8 mouse cellular contexts compared by ENCODE assay signal in genomic region chr11:73071839-73072238, GRCm38 (mm10). TPM values are rescaled to one million over a fixed set of nuclear protein-coding genes. Genes with fewer than 3 reads are reported as not detected.
DNase-seq lines count a peak whose midpoint lies in the region; ATAC-seq and TF ChIP-seq lines count a peak whose summit lies in the region.

No protein-coding gene starts in this region.

- H3K27ac ChIP-seq in heart, adult 2 months, result no peak overlapping the region
- H3K27ac ChIP-seq in heart, embryonic 11.5 days (ENCODE audit: low read depth, low read length), result no peak overlapping the region
- no peak overlapping the region for H3K27ac ChIP-seq in midbrain, embryonic 14.5 days (replicated peaks; ENCODE audit: low read depth, low read length)
- no peak overlapping the region for H3K27ac ChIP-seq in midbrain, embryonic 10.5 days (replicated peaks)

- no peak for TF ChIP-seq POLR2A in heart, adult 2 months (IDR thresholded peaks at IDR 0.05; ENCODE audit: insufficient read depth, low read depth, low read length)

- peaks cover 6% of the 10 kb centered on the region for H3K36me3 ChIP-seq in heart, adult 2 months (ENCODE audit: control insufficient read depth, insufficient read depth, low read length)
- H3K36me3 ChIP-seq in heart, embryonic 11.5 days (ENCODE audit: control insufficient read depth, insufficient read depth, low read length), result peaks cover 32% of the 10 kb centered on the region
- H3K36me3 ChIP-seq in midbrain, embryonic 14.5 days (ENCODE audit: control insufficient read depth, insufficient read depth, low read length), result peaks cover 92% of the 10 kb centered on the region
- H3K36me3 ChIP-seq in midbrain, embryonic 10.5 days, result peaks cover 98% of the 10 kb centered on the region

- H3K79me2 ChIP-seq in heart, adult 2 months (replicated peaks; ENCODE audit: control insufficient read depth, insufficient read depth, low read length), result no peaks in the 10 kb centered on the region

- ATAC-seq in heart, embryonic 11.5 days (replicated peaks; ENCODE audit: insufficient number of reproducible peaks, low FRiP score, low TSS enrichment), result no peak
- ATAC-seq in midbrain, embryonic 14.5 days (ENCODE audit: low FRiP score, low TSS enrichment), result no peak

- DNase-seq in heart, adult 2 months, result peak in 1 of 2 experiments; percentile 43
- DNase-seq in midbrain, embryonic 14.5 days, result peak; percentile 58
- no peak for DNase-seq in midbrain, embryonic 10.5 days (ENCODE audit: low spot score)
- peak; percentile 35 for DNase-seq in Muller cell, postnatal 12 days (ENCODE audit: inconsistent ontology term)
- DNase-seq in kidney, postnatal 10 days, result peak; percentile 66
- peak; percentile 40 for DNase-seq in thymus, postnatal 25 days
- DNase-seq in gastrocnemius, adult 18-20 months (ENCODE audit: low spot score), result no peak

- H3K4me2 ChIP-seq in heart, embryonic 11.5 days, result no peak overlapping the region
- no peak overlapping the region for H3K4me2 ChIP-seq in midbrain, embryonic 14.5 days (ENCODE audit: low read length)

- no peak for TF ChIP-seq EP300 in heart, adult 2 months (IDR thresholded peaks at IDR 0.05; ENCODE audit: insufficient read depth, low read depth, low read length)

- H3K27me3 ChIP-seq in heart, adult 2 months (ENCODE audit: control insufficient read depth, insufficient read depth, low read length), result no peaks in the 10 kb centered on the region
- no peaks in the 10 kb centered on the region for H3K27me3 ChIP-seq in heart, embryonic 11.5 days (ENCODE audit: control insufficient read depth, insufficient read depth, low read length)
- H3K27me3 ChIP-seq in midbrain, embryonic 14.5 days (ENCODE audit: control insufficient read depth, insufficient read depth, low read length), result no peaks in the 10 kb centered on the region
- H3K27me3 ChIP-seq in midbrain, embryonic 10.5 days (ENCODE audit: low read depth, poor library complexity, severe bottlenecking), result no peaks in the 10 kb centered on the region

- H3K9ac ChIP-seq in heart, adult 2 months (ENCODE audit: low read depth, low read length), result no peak overlapping the region
- no peak overlapping the region for H3K9ac ChIP-seq in heart, embryonic 11.5 days (ENCODE audit: low read depth, low read length)
- no peak overlapping the region for H3K9ac ChIP-seq in midbrain, embryonic 14.5 days (replicated peaks; ENCODE audit: low read length)

- intact Hi-C loops in heart, adult 2 months (cut with DNase I), result loop anchor here (1.0 to 10.0 kb wide), 2 partner anchors 35 to 213 kb away; no protein-coding TSS in a partner anchor

- no peak overlapping the region for H3K4me3 ChIP-seq in heart, adult 2 months
- H3K4me3 ChIP-seq in heart, embryonic 11.5 days (ENCODE audit: low read depth, low read length), result no peak overlapping the region
- no peak overlapping the region for H3K4me3 ChIP-seq in midbrain, embryonic 14.5 days (replicated peaks; ENCODE audit: low read depth, low read length)
- no peak overlapping the region for H3K4me3 ChIP-seq in midbrain, embryonic 10.5 days

- TF ChIP-seq CTCF in heart, adult 2 months (IDR thresholded peaks at IDR 0.05), result peak; percentile 80

- WGBS in heart, adult 2 months, result 80% methylated on average over 3 of the region's 3 CpGs
- 81% methylated on average over 3 of the region's 3 CpGs for WGBS in heart, embryonic 11.5 days (ENCODE audit: insufficient replicate concordance)
- 92% methylated on average over 3 of the region's 3 CpGs for WGBS in midbrain, embryonic 14.5 days
- WGBS in midbrain, embryonic 10.5 days, result 88% methylated on average over 3 of the region's 3 CpGs

- H3K9me3 ChIP-seq in heart, embryonic 11.5 days (replicated peaks; ENCODE audit: control insufficient read depth, low read length), result no peaks in the 10 kb centered on the region
- no peaks in the 10 kb centered on the region for H3K9me3 ChIP-seq in midbrain, embryonic 14.5 days (ENCODE audit: control insufficient read depth, low read length)
- H3K9me3 ChIP-seq in midbrain, embryonic 10.5 days (replicated peaks), result no peaks in the 10 kb centered on the region

- peaks cover 2% of the 10 kb centered on the region; the same call in 1 of the 2 replicates for H3K4me1 ChIP-seq in heart, adult 2 months (ENCODE audit: control insufficient read depth, insufficient read depth, low read length)
- no peaks in the 10 kb centered on the region for H3K4me1 ChIP-seq in heart, embryonic 11.5 days (ENCODE audit: control insufficient read depth, insufficient read depth, low read length)
- H3K4me1 ChIP-seq in midbrain, embryonic 14.5 days (ENCODE audit: control insufficient read depth, insufficient read depth, low read length), result no peaks in the 10 kb centered on the region
- peaks cover 4% of the 10 kb centered on the region; the same call in 1 of the 2 replicates for H3K4me1 ChIP-seq in midbrain, embryonic 10.5 days

RNA-seq across cellular contexts. Expression of gene Itgae, which starts 18.5 kb away (rescaled TPM):
- under 1 TPM; 0.14 to 0.16 TPM for total RNA-seq in heart, adult 2 months (2021)
- polyA plus RNA-seq in heart, adult 2 months (2012; rRNA removed), result 0.37 and 0.38 TPM in 2 replicates
- polyA plus RNA-seq in heart, embryonic 11.5 days (2014; fragmentation: Nextera tagmentation; extraction: Ambion mirVana), result 0.31 and 0.34 TPM in 2 replicates
- 0.23 and 0.24 TPM in 2 replicates for polyA plus RNA-seq in midbrain, embryonic 14.5 days (2014; fragmentation: Nextera tagmentation; extraction: Ambion mirVana)
- polyA plus RNA-seq in midbrain, embryonic 10.5 days (2016; fragmentation: Nextera tagmentation; extraction: Ambion mirVana), result 0.39 and 0.60 TPM in 2 replicates
- total RNA-seq in gastrocnemius, adult 18-20 months (2021), result under 1 TPM in 1 of 2 experiments, not detected in 1; 0.12 TPM

RNA-seq across cellular contexts. Expression of gene Ncbp3, which starts 24.3 kb away (rescaled TPM):
- 1 to 10 TPM; 5.6 to 5.7 TPM for total RNA-seq in heart, adult 2 months (2021)
- polyA plus RNA-seq in heart, adult 2 months (2012; rRNA removed), result 2.0 and 4.2 TPM in 2 replicates
- 9.6 and 10.3 TPM in 2 replicates for polyA plus RNA-seq in heart, embryonic 11.5 days (2014; fragmentation: Nextera tagmentation; extraction: Ambion mirVana)
- polyA plus RNA-seq in midbrain, embryonic 14.5 days (2014; fragmentation: Nextera tagmentation; extraction: Ambion mirVana), result 8.3 and 10.2 TPM in 2 replicates
- 11.7 and 12.2 TPM in 2 replicates for polyA plus RNA-seq in midbrain, embryonic 10.5 days (2016; fragmentation: Nextera tagmentation; extraction: Ambion mirVana)
- total RNA-seq in gastrocnemius, adult 18-20 months (2021), result 1 to 10 TPM; 2.3 to 2.4 TPM

RNA-seq across cellular contexts. Expression of gene Camkk1, which starts 53.0 kb away (rescaled TPM):
- 1 to 10 TPM in 1 of 2 experiments, under 1 TPM in 1; 0.63 to 1.2 TPM for total RNA-seq in heart, adult 2 months (2021)
- 1.7 and 1.8 TPM in 2 replicates for polyA plus RNA-seq in heart, adult 2 months (2012; rRNA removed)
- 1.3 and 1.5 TPM in 2 replicates for polyA plus RNA-seq in heart, embryonic 11.5 days (2014; fragmentation: Nextera tagmentation; extraction: Ambion mirVana)
- 11.0 and 16.6 TPM in 2 replicates for polyA plus RNA-seq in midbrain, embryonic 14.5 days (2014; fragmentation: Nextera tagmentation; extraction: Ambion mirVana)
- polyA plus RNA-seq in midbrain, embryonic 10.5 days (2016; fragmentation: Nextera tagmentation; extraction: Ambion mirVana), result 5.4 and 7.5 TPM in 2 replicates
- total RNA-seq in gastrocnemius, adult 18-20 months (2021), result under 1 TPM; 0.55 to 0.64 TPM

Comparison
In these comparisons a context has a peak if more than half of its experiments do, and no peak if none do; other contexts are left out.
1. DNase-seq: peak in midbrain, embryonic 14.5 days (single experiment), Muller cell, postnatal 12 days (single experiment), kidney, postnatal 10 days (single experiment) and thymus, postnatal 25 days (single experiment); none in midbrain, embryonic 10.5 days (single experiment) and gastrocnemius, adult 18-20 months (single experiment).